Mouse (Mus musculus) CH12.LX (cell line): Measurements from ENCODE around the gene Bid. TPM values are rescaled to one million over a fixed set of nuclear protein-coding genes. Genes with fewer than 3 reads are reported as not detected.

Experiments
- DNase-seq: peaks from one replicate; pipeline ENCODE4 v3.0.0-alpha.2; 2013; ENCODE audit errors: extremely low read depth
- H3K27ac ChIP-seq: 2 replicates; pipeline ENCODE4 v1.5.1; 2012; ENCODE audit warnings: low read depth, mild to moderate bottlenecking, control low read depth, moderate library complexity; ENCODE audit not compliant: insufficient read depth
- H3K27me3 ChIP-seq: replicated peaks from 2 replicates; pipeline ENCODE3; 2012; ENCODE audit warnings: inconsistent platforms
- H3K36me3 ChIP-seq, 2 experiments: replicated peaks in 1 of 2; 2 replicates each; pipeline versions ENCODE3 to v1.6.1; 2012; ENCODE audit warnings: inconsistent platforms in 1 of 2, low read length in 1 of 2, mild to moderate bottlenecking in 1 of 2, mixed read lengths in 1 of 2, moderate library complexity in 1 of 2; ENCODE audit not compliant: control insufficient read depth in 1 of 2, insufficient read depth in 1 of 2
- H3K4me1 ChIP-seq, 2 experiments: 2 replicates each; pipeline ENCODE4 v1.6.1; 2012; ENCODE audit warnings: inconsistent platforms in 1 of 2, moderate library complexity in 1 of 2; ENCODE audit not compliant: insufficient read depth in 2 of 2, control insufficient read depth in 1 of 2
- H3K4me2 ChIP-seq: 2 replicates; pipeline ENCODE4 v1.6.1; 2012; ENCODE audit warnings: low read depth, mild to moderate bottlenecking, control low read depth; ENCODE audit not compliant: poor library complexity, insufficient read depth, severe bottlenecking
- H3K4me3 ChIP-seq, 3 experiments: fragments of 150-350 bp in 1 of 3; sonication (generic) in 1 of 3; replicated peaks in 1 of 3; 2 replicates each; pipeline versions ENCODE3 to v1.5.1; 2011 to 2012; ENCODE audit warnings: low read depth in 2 of 3, low read length in 2 of 3, mild to moderate bottlenecking in 2 of 3, moderate library complexity in 2 of 3, control low read depth in 1 of 3, improper control_type of control experiment in 1 of 3, inconsistent platforms in 1 of 3, mixed read lengths in 1 of 3; ENCODE audit not compliant: poor library complexity in 1 of 3
- H3K79me2 ChIP-seq: replicated peaks from 2 replicates; pipeline ENCODE4 v1.6.1; 2012; ENCODE audit warnings: mild to moderate bottlenecking, moderate library complexity; ENCODE audit not compliant: control insufficient read depth, poor library complexity, insufficient read depth, severe bottlenecking; ENCODE audit errors: extremely low read depth
- H3K9ac ChIP-seq: 2 replicates; pipeline ENCODE4 v1.6.1; 2012; ENCODE audit warnings: low read depth, mild to moderate bottlenecking, control low read depth, moderate library complexity; ENCODE audit not compliant: insufficient read depth
- H3K9me3 ChIP-seq: replicated peaks from 2 replicates; pipeline ENCODE3; 2012; ENCODE audit warnings: low read length, inconsistent platforms, mixed read lengths
- BHLHE40 ChIP-seq: IDR thresholded peaks from 2 replicates; pipeline ENCODE4 v1.6.1; 2011; ENCODE audit warnings: mild to moderate bottlenecking, low read depth, low read length, improper control_type of control experiment
- CHD1 ChIP-seq: IDR thresholded peaks from 2 replicates; pipeline ENCODE4 v1.6.1; 2012; ENCODE audit warnings: low read depth, low read length, improper control_type of control experiment, inconsistent platforms
- CTCF ChIP-seq, 2 experiments: IDR thresholded peaks in 1 of 2; conservative IDR thresholded peaks in 1 of 2; 2 replicates each; pipeline ENCODE4 v1.5.1; 2011 to 2012; ENCODE audit warnings: low read depth in 2 of 2, low read length in 2 of 2, improper control_type of control experiment in 1 of 2, inconsistent platforms in 1 of 2, mild to moderate bottlenecking in 1 of 2, moderate library complexity in 1 of 2
- E2F4 ChIP-seq: IDR thresholded peaks from 2 replicates; pipeline ENCODE4 v1.6.1; 2011; ENCODE audit warnings: low read depth, low read length, improper control_type of control experiment; ENCODE audit not compliant: insufficient replicate concordance
- ELF1 ChIP-seq: IDR thresholded peaks from 2 replicates; pipeline ENCODE4 v1.6.1; 2014; ENCODE audit warnings: low read depth, mild to moderate bottlenecking, inconsistent platforms, low read length, improper control_type of control experiment
- EP300 ChIP-seq: IDR thresholded peaks from 2 replicates; pipeline ENCODE4 v1.6.1; 2011; ENCODE audit warnings: low read length, improper control_type of control experiment
- GABPA ChIP-seq: IDR thresholded peaks from 2 replicates; pipeline ENCODE4 v1.6.1; 2012; ENCODE audit warnings: low read depth, low read length, improper control_type of control experiment, inconsistent platforms; ENCODE audit not compliant: insufficient replicate concordance
- IRF4 ChIP-seq: IDR thresholded peaks from 2 replicates; pipeline ENCODE4 v1.6.1; 2014; ENCODE audit warnings: low read depth, mild to moderate bottlenecking, inconsistent platforms, low read length, improper control_type of control experiment
- KAT2A ChIP-seq: IDR thresholded peaks from 2 replicates; pipeline ENCODE4 v1.6.1; 2012; ENCODE audit warnings: low read length, improper control_type of control experiment, inconsistent platforms; ENCODE audit not compliant: insufficient replicate concordance
- MAX ChIP-seq: IDR thresholded peaks from 2 replicates; pipeline ENCODE4 v1.6.1; 2011; ENCODE audit warnings: low read length, improper control_type of control experiment
- MEF2A ChIP-seq: IDR thresholded peaks from 2 replicates; pipeline ENCODE4 v1.6.1; 2014; ENCODE audit warnings: low read depth, mild to moderate bottlenecking, inconsistent platforms, low read length, improper control_type of control experiment, borderline replicate concordance
- MXI1 ChIP-seq: IDR thresholded peaks from 2 replicates; pipeline ENCODE4 v1.6.1; 2011; ENCODE audit warnings: mild to moderate bottlenecking, low read depth, low read length, improper control_type of control experiment
- MYC ChIP-seq: IDR thresholded peaks from 2 replicates; pipeline ENCODE4 v1.6.1; 2011; ENCODE audit warnings: low read depth, mild to moderate bottlenecking, improper control_type of control experiment, low read length
- PAX5 ChIP-seq: IDR thresholded peaks from 2 replicates; pipeline ENCODE4 v1.6.1; 2012; ENCODE audit warnings: low read length, inconsistent platforms, mixed read lengths
- POLR2A ChIP-seq: IDR thresholded peaks from 2 replicates; pipeline ENCODE4 v1.6.1; 2011; ENCODE audit warnings: low read depth, mild to moderate bottlenecking, improper control_type of control experiment, low read length
- POLR2AphosphoS2 ChIP-seq: IDR thresholded peaks from 2 replicates; pipeline ENCODE4 v1.6.1; 2011; ENCODE audit warnings: low read depth, low read length, improper control_type of control experiment
- RAD21 ChIP-seq: IDR thresholded peaks from 2 replicates; pipeline ENCODE4 v1.6.1; 2011; ENCODE audit warnings: low read depth, mild to moderate bottlenecking, low read length, improper control_type of control experiment, moderate library complexity
- SIN3A ChIP-seq: IDR thresholded peaks from 2 replicates; pipeline ENCODE4 v1.6.1; 2012; ENCODE audit warnings: low read length, improper control_type of control experiment, inconsistent platforms
- USF1 ChIP-seq: IDR thresholded peaks from 2 replicates; pipeline ENCODE4 v1.6.1; 2014; ENCODE audit warnings: low read depth, mild to moderate bottlenecking, inconsistent platforms, low read length, improper control_type of control experiment
- USF2 ChIP-seq: conservative IDR thresholded peaks from 2 replicates; pipeline ENCODE4 v1.6.1; 2011; ENCODE audit warnings: low read depth, low read length, improper control_type of control experiment
- ZMIZ1 ChIP-seq: IDR thresholded peaks from 2 replicates; pipeline ENCODE4 v1.6.1; 2012; ENCODE audit warnings: low read depth, mild to moderate bottlenecking, inconsistent platforms, low read length, improper control_type of control experiment
- dilution Hi-C: fragments of 300-500 bp; cut with MboI; formaldehyde crosslinking; loops from 2 replicates; pipeline ENCODE4 v1.14.3; 2020; ENCODE audit warnings: low sequenced_read_pairs; ENCODE audit not compliant: extremely low pct_unique_long_range_greater_than_20kb, extremely low pct_ligation_motif_present
- in situ Hi-C: fragments of 300-500 bp; cut with MboI; formaldehyde crosslinking; loops from 3 replicates; pipeline ENCODE4 v1.14.3; 2019; ENCODE audit warnings: low sequenced_read_pairs, low pct_ligation_motif_present, low pct_unique_long_range_greater_than_20kb, mixed read lengths
- polyA plus RNA-seq: library from polyadenylated mRNA; unstranded; fragments of >175 nt; gene quantifications from 2 replicates; pipeline ENCODE4 v1.2.1, GENCODE M21; 2012; ENCODE audit warnings: low read depth; ENCODE audit not compliant: insufficient read length
- total RNA-seq, 2 experiments: library from RNA; depleted of rRNA; stranded (reverse); fragments of 300-350 nt in 1 of 2; fragments of >200 nt in 1 of 2; gene quantifications; 2 replicates each; pipeline ENCODE4 v1.2.3; 2012 to 2014

Bid gene
- total and polyA plus RNA-seq, 3 experiments, result 102 to 148 (median 144) TPM

GRCm38 (mm10) chr6:120894524-120894923, 22.1 kb downstream of the Bid start:
- no peaks in the 10 kb centered on the region for H3K27me3 ChIP-seq
- H3K79me2 ChIP-seq, result peaks cover 2% of the 10 kb centered on the region; the same call in 1 of the 2 replicates
- no peak overlapping the region for H3K27ac ChIP-seq
- H3K9me3 ChIP-seq, result no peaks in the 10 kb centered on the region
- no peak overlapping the region for H3K4me3 ChIP-seq
- no peak overlapping the region for H3K4me2 ChIP-seq
- peaks cover 0 to 25% of the 10 kb centered on the region in 2 experiments; a peak in 2 of 4 replicates for H3K4me1 ChIP-seq
- in situ Hi-C loops, result no loop called here
- DNase-seq, result no peak
- dilution Hi-C loops, result no loop called here
- TF ChIP-seq RAD21 (no peak), MXI1 (no peak), SIN3A (no peak), IRF4 (no peak), MAX (0 out of 2 replicates have a peak, but pooled peaks have one; percentile 25)
- H3K36me3 ChIP-seq, result peaks cover 92 to 98% of the 10 kb centered on the region in 2 experiments
- H3K9ac ChIP-seq, result no peak overlapping the region

- in situ Hi-C loops (no loop called here), dilution Hi-C loops (no loop called here)
- peaks cover 0 to 23% of the 10 kb centered on the region in 2 experiments; a peak in 2 of 4 replicates for H3K4me1 ChIP-seq
- no peak overlapping the region for H3K4me2 ChIP-seq
- no peak overlapping the region for H3K27ac ChIP-seq
- peaks cover 93 to 100% of the 10 kb centered on the region in 2 experiments for H3K36me3 ChIP-seq
- H3K9me3 ChIP-seq, result no peaks in the 10 kb centered on the region
- no peak overlapping the region for H3K4me3 ChIP-seq
- peaks cover 2% of the 10 kb centered on the region; the same call in 1 of the 2 replicates for H3K79me2 ChIP-seq
- no peaks in the 10 kb centered on the region for H3K27me3 ChIP-seq
- TF ChIP-seq MYC (no peak), EP300 (no peak), BHLHE40 (no peak), POLR2AphosphoS2 (no peak), USF2 (no peak), POLR2A (no peak), CHD1 (no peak), USF1 (no peak), ELF1 (no peak), CTCF (conservative IDR thresholded peaks at IDR 0.05 in 1 of 2, IDR thresholded peaks at IDR 0.05 in 1 of 2; ENCODE audit: low read depth in 2 of 2, low read length in 2 of 2) (no peak), MEF2A (no peak)
- H3K9ac ChIP-seq, result no peak overlapping the region
- DNase-seq, result no peak
Measured at GRCm38 (mm10) chr6:120894089-120894488, 22.6 kb downstream of the Bid start.

- Histone ChIP-seq H3K27me3 (no peaks in the 10 kb centered on the region), H3K9ac (no peak overlapping the region), H3K4me2 (no peak overlapping the region), H3K79me2 (no peaks in the 10 kb centered on the region), H3K36me3 (peaks cover 54 to 85% of the 10 kb centered on the region in 2 experiments), H3K4me3 (no peak overlapping the region), H3K9me3 (peaks cover 4% of the 10 kb centered on the region), H3K27ac (no peak overlapping the region), H3K4me1 (no peaks in the 10 kb centered on the region)
- dilution Hi-C loops, result no loop called here
- TF ChIP-seq E2F4 (no peak), PAX5 (no peak), KAT2A (no peak), ZMIZ1 (no peak), GABPA (no peak)
- in situ Hi-C loops, result no loop called here
- DNase-seq, result no peak
Measured at GRCm38 (mm10) chr6:120886696-120887095, 30.0 kb downstream of the Bid start.
